Mouse (Mus musculus) testis, adult 10 weeks (tissue): ENCODE results near the gene Sorl1. TPM values are rescaled to one million over a fixed set of nuclear protein-coding genes. Genes with fewer than 3 reads are reported as not detected.

Source experiments
- polyA plus RNA-seq: library from polyadenylated mRNA; stranded (reverse); fragments of 350-450 nt; fragmentation: Illumina TruSeq; extraction: RNeasy Lipid Tissue Mini Kit (QIAGEN cat#74804); gene quantifications from one replicate; pipeline ENCODE4 v1.2.3, GENCODE M21; 2014; ENCODE audit warnings: low read depth, low replicate concordance

The Sorl1 gene
- polyA plus RNA-seq = 1.6 TPM

GRCm38 (mm10) chr9:42123713-42124576 lies at the start of gene Sorl1:
Gene Sorl1, minus strand, starts transcription at chr9:42124297.

Other genes with a start within 250 kb of the Sorl1 start
- gene Sc5d, start 140.0 kb upstream of the Sorl1 start, polyA plus RNA-seq = 28.3 TPM